Mouse (Mus musculus): ENCODE measurements around the gene Setdb1. TPM values are rescaled to one million over a fixed set of nuclear protein-coding genes. Genes with fewer than 3 reads are reported as not detected.

Gene Setdb1
- polyA plus RNA-seq, 1 experiment from 2014 or later, result 67.3 TPM

DNA sequence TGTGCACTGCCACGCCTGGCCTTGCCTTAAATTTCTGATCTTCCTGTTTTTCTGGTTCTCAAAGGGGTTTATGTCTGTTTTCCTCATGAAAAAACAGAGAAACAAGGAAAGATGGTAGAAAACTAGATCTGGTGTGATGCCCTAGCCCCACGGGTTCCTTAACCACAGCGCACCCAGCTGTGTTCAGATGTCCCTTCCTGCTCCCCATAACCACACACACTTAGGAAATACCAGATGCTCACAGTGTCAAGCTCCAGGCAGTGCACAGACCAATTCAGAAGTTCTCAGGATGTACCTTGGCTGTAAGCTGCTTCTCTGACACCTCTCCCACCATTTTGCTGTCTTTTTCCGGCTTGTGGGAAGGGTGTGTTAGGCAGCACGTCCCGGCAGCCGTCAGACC, 62.7 kb downstream of the Setdb1 start:
- Histone ChIP-seq H3K9me3 (replicated peaks; ENCODE audit: control insufficient read depth, low read length) (no peaks in the 10 kb centered on the region), H3K9ac (replicated peaks; ENCODE audit: low read length) (no peak overlapping the region), H3K36me3 (replicated peaks; ENCODE audit: control insufficient read depth, insufficient read depth, low read depth, low read length) (no peaks in the 10 kb centered on the region; the same call in 1 of the 2 replicates), H3K27ac (replicated peaks; ENCODE audit: low read depth, low read length) (no peak overlapping the region), H3K4me2 (ENCODE audit: low read depth, low read length) (no peak overlapping the region), H3K4me3 (ENCODE audit: low read depth, low read length) (no peak overlapping the region), H3K27me3 (ENCODE audit: control insufficient read depth, insufficient read depth, low read length) (no peaks in the 10 kb centered on the region), H3K4me1 (ENCODE audit: control insufficient read depth, insufficient read depth, low read length) (no peaks in the 10 kb centered on the region)
- ATAC-seq (replicated peaks; ENCODE audit: insufficient number of reproducible peaks, low FRiP score, low TSS enrichment, low read depth), result no peak
- no peak for DNase-seq (ENCODE audit: low spot score)
- WGBS, result 88% methylated on average over 7 of the region's 7 CpGs

DNA sequence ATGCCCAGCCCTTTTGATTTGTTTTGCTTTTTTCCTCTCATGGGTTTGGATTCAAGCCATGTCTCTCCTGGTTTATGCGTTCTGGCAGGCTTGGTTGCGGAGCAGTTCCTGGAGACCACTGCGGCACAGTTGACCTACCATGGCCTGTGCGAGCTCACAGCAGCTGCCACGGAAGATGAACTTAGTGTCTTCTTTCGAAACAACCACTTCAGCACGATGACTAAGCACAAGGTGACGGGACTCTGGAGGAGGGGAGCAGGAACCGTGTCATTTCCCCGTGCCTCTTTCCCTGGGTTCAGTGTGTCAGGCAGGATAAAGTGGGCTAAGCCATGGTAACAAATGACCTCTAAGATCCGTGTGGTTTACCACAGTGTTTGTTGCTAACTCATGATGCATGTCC, 63.5 kb downstream of the Setdb1 start:
- no peak for ATAC-seq (replicated peaks; ENCODE audit: insufficient number of reproducible peaks, low FRiP score, low TSS enrichment, low read depth)

DNA sequence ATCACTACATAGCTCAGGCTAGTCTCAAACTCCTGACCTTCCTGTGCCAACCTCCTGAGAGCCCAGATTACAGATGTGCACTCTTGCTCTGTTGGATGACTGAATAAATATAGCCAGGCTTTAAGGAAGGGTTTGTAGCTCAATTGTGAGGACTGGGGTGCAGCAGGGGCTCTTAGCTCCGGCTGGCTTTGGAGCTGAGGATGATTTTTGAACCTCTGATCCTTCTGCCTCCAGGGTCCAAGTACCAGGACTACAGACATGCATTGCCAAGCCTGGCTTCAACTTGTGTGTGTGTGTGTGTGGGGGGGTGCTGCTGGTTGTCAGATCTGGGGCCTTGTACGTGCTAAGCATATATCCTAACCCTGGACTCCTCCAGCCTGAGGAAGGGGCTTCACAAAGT, 64.1 kb downstream of the Setdb1 start:
- no peaks in the 10 kb centered on the region; the same call in 1 of the 2 replicates for H3K36me3 ChIP-seq (replicated peaks; ENCODE audit: control insufficient read depth, insufficient read depth, low read depth, low read length)
- WGBS, result 78% methylated on average over 2 of the region's 2 CpGs
- H3K4me2 ChIP-seq (ENCODE audit: low read depth, low read length), result no peak overlapping the region
- H3K4me3 ChIP-seq (ENCODE audit: low read depth, low read length), result no peak overlapping the region
- H3K9ac ChIP-seq (replicated peaks; ENCODE audit: low read length), result no peak overlapping the region
- DNase-seq (ENCODE audit: low spot score) (no peak), ATAC-seq (replicated peaks; ENCODE audit: insufficient number of reproducible peaks, low FRiP score, low TSS enrichment, low read depth) (no peak)
- H3K27me3 ChIP-seq (ENCODE audit: control insufficient read depth, insufficient read depth, low read length), result no peaks in the 10 kb centered on the region
- no peaks in the 10 kb centered on the region for H3K9me3 ChIP-seq (replicated peaks; ENCODE audit: control insufficient read depth, low read length)
- no peaks in the 10 kb centered on the region for H3K4me1 ChIP-seq (ENCODE audit: control insufficient read depth, insufficient read depth, low read length)
- no peak overlapping the region for H3K27ac ChIP-seq (replicated peaks; ENCODE audit: low read depth, low read length)

More for the DNA sequence above, 63.5 kb downstream of the Setdb1 start:
- no peak for DNase-seq (ENCODE audit: low spot score)
- H3K4me3 ChIP-seq (ENCODE audit: low read depth, low read length), result no peak overlapping the region
- H3K27ac ChIP-seq (replicated peaks; ENCODE audit: low read depth, low read length), result no peak overlapping the region
- H3K4me2 ChIP-seq (ENCODE audit: low read depth, low read length), result no peak overlapping the region
- whole genome bisulfite sequencing, result 82% methylated on average over 11 of the region's 11 CpGs
- no peaks in the 10 kb centered on the region for H3K27me3 ChIP-seq (ENCODE audit: control insufficient read depth, insufficient read depth, low read length)
- H3K4me1 ChIP-seq (ENCODE audit: control insufficient read depth, insufficient read depth, low read length), result no peaks in the 10 kb centered on the region
- no peaks in the 10 kb centered on the region for H3K9me3 ChIP-seq (replicated peaks; ENCODE audit: control insufficient read depth, low read length)
- H3K36me3 ChIP-seq (replicated peaks; ENCODE audit: control insufficient read depth, insufficient read depth, low read depth, low read length), result no peaks in the 10 kb centered on the region; the same call in 1 of the 2 replicates
- no peak overlapping the region for H3K9ac ChIP-seq (replicated peaks; ENCODE audit: low read length)

DNA sequence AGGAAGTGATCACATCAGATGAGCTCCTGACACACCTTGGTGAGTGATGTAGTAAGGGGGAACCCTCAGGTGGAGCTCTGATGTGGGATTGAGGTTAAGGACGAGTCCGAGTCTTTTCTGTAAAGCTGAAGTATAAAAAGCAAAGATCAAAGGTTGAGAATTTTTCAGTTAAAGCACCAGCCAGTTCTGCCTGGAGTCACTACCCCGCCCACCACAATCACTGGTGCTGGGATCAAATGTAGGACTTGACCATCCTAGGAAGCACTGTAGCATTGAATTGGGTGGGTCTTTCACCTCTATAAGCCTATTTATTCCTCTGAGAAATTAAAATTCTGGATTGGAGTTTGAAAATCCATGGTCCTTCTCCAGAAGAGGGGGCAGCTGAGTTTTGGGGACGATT, 66.0 kb downstream of the Setdb1 start:
- Histone ChIP-seq H3K4me1 (ENCODE audit: control insufficient read depth, insufficient read depth, low read length) (no peaks in the 10 kb centered on the region), H3K36me3 (replicated peaks; ENCODE audit: control insufficient read depth, insufficient read depth, low read depth, low read length) (no peaks in the 10 kb centered on the region; the same call in 1 of the 2 replicates), H3K9me3 (replicated peaks; ENCODE audit: control insufficient read depth, low read length) (no peaks in the 10 kb centered on the region), H3K4me3 (ENCODE audit: low read depth, low read length) (no peak overlapping the region), H3K27ac (replicated peaks; ENCODE audit: low read depth, low read length) (no peak overlapping the region), H3K27me3 (ENCODE audit: control insufficient read depth, insufficient read depth, low read length) (no peaks in the 10 kb centered on the region), H3K9ac (replicated peaks; ENCODE audit: low read length) (no peak overlapping the region), H3K4me2 (ENCODE audit: low read depth, low read length) (no peak overlapping the region)
- ATAC-seq (replicated peaks; ENCODE audit: insufficient number of reproducible peaks, low FRiP score, low TSS enrichment, low read depth) (no peak), DNase-seq (ENCODE audit: low spot score) (no peak)
- WGBS, result 83% methylated on average over 4 of the region's 4 CpGs

DNA sequence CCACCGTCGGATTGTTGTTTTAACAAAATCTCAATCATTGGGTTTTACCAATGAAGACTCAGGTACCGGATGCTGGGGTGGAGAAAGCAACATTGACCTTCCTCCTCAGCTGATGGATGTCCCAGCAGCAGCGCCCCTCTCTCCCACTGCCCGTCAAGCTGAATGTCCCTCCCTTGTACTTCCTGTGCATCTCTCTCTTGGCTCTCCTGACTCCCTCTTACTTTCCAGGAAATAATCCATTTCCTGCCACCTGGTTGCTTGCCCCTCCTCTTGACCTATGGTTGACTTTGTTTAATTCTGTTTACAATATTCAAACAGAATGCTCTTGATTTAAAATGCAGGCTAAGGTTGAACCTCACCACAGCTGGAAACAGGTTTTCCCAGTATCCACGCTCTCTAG, 66.8 kb downstream of the Setdb1 start:
- ATAC-seq (replicated peaks; ENCODE audit: insufficient number of reproducible peaks, low FRiP score, low TSS enrichment, low read depth) (no peak), DNase-seq (ENCODE audit: low spot score) (no peak)
- 75% methylated on average over 6 of the region's 6 CpGs for WGBS
- no peaks in the 10 kb centered on the region for H3K4me1 ChIP-seq (ENCODE audit: control insufficient read depth, insufficient read depth, low read length)
- no peaks in the 10 kb centered on the region for H3K27me3 ChIP-seq (ENCODE audit: control insufficient read depth, insufficient read depth, low read length)
- no peaks in the 10 kb centered on the region; the same call in 1 of the 2 replicates for H3K36me3 ChIP-seq (replicated peaks; ENCODE audit: control insufficient read depth, insufficient read depth, low read depth, low read length)
- no peak overlapping the region for H3K4me2 ChIP-seq (ENCODE audit: low read depth, low read length)
- H3K9me3 ChIP-seq (replicated peaks; ENCODE audit: control insufficient read depth, low read length), result no peaks in the 10 kb centered on the region
- no peak overlapping the region for H3K4me3 ChIP-seq (ENCODE audit: low read depth, low read length)
- H3K27ac ChIP-seq (replicated peaks; ENCODE audit: low read depth, low read length), result no peak overlapping the region
- H3K9ac ChIP-seq (replicated peaks; ENCODE audit: low read length), result no peak overlapping the region

DNA sequence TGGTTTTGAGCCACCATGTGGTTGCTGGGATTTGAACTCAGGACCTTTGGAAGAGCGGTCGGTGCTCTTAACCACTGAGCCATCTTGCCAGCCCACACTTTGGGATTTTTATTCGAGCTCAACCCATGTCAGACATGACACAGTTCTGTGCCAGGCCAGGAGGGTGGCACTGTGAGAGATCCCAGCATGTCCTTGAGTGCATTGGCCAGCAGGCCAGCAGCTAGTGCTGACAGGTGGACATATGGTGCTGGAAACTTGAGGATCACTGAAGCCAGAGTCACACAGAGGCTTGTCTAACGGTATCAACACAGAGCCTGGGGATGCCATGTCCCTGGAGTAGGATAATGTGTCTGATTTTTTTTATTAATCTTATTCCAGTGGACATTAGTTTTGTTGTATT, 67.6 kb downstream of the Setdb1 start:
- H3K27me3 ChIP-seq (ENCODE audit: control insufficient read depth, insufficient read depth, low read length), result no peaks in the 10 kb centered on the region
- 93% methylated on average over 4 of the region's 4 CpGs for WGBS
- H3K36me3 ChIP-seq (replicated peaks; ENCODE audit: control insufficient read depth, insufficient read depth, low read depth, low read length), result no peaks in the 10 kb centered on the region; the same call in 1 of the 2 replicates
- no peak for DNase-seq (ENCODE audit: low spot score)
- ATAC-seq (replicated peaks; ENCODE audit: insufficient number of reproducible peaks, low FRiP score, low TSS enrichment, low read depth), result no peak
- no peak overlapping the region for H3K9ac ChIP-seq (replicated peaks; ENCODE audit: low read length)
- H3K9me3 ChIP-seq (replicated peaks; ENCODE audit: control insufficient read depth, low read length), result no peaks in the 10 kb centered on the region
- H3K4me2 ChIP-seq (ENCODE audit: low read depth, low read length), result no peak overlapping the region
- no peak overlapping the region for H3K27ac ChIP-seq (replicated peaks; ENCODE audit: low read depth, low read length)
- H3K4me3 ChIP-seq (ENCODE audit: low read depth, low read length), result no peak overlapping the region
- peaks cover 2% of the 10 kb centered on the region; the same call in 1 of the 2 replicates for H3K4me1 ChIP-seq (ENCODE audit: control insufficient read depth, insufficient read depth, low read length)

DNA sequence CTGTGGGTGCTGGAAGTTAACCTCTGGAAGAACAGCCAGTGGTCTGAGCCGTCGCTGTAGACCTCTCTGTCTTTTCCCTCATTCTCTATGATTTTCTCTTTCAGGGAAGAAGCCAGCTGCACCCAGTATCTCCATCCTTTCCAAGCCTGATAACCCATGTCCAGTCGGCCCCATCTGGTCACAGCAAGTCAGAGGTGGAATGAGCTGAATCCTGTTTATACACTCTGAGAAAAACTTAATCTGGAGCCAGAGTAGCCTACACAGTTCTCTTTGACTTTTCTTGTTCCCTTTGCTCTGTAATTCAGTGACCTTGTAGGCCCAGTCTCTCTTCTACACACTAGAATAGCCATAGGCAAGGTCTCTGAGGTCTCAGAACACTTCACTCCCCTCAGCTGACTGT, 69.5 kb downstream of the Setdb1 start:
- 88% methylated on average over 3 of the region's 3 CpGs for WGBS
- no peaks in the 10 kb centered on the region for H3K9me3 ChIP-seq (replicated peaks; ENCODE audit: control insufficient read depth, low read length)
- no peak for ATAC-seq (replicated peaks; ENCODE audit: insufficient number of reproducible peaks, low FRiP score, low TSS enrichment, low read depth)
- H3K9ac ChIP-seq (replicated peaks; ENCODE audit: low read length), result no peak overlapping the region
- H3K4me2 ChIP-seq (ENCODE audit: low read depth, low read length), result no peak overlapping the region
- no peak overlapping the region for H3K27ac ChIP-seq (replicated peaks; ENCODE audit: low read depth, low read length)
- no peaks in the 10 kb centered on the region for H3K36me3 ChIP-seq (replicated peaks; ENCODE audit: control insufficient read depth, insufficient read depth, low read depth, low read length)
- H3K4me1 ChIP-seq (ENCODE audit: control insufficient read depth, insufficient read depth, low read length), result peaks cover 2% of the 10 kb centered on the region; the same call in 1 of the 2 replicates
- H3K27me3 ChIP-seq (ENCODE audit: control insufficient read depth, insufficient read depth, low read length), result no peaks in the 10 kb centered on the region
- DNase-seq (ENCODE audit: low spot score), result no peak
- no peak overlapping the region for H3K4me3 ChIP-seq (ENCODE audit: low read depth, low read length)

DNA sequence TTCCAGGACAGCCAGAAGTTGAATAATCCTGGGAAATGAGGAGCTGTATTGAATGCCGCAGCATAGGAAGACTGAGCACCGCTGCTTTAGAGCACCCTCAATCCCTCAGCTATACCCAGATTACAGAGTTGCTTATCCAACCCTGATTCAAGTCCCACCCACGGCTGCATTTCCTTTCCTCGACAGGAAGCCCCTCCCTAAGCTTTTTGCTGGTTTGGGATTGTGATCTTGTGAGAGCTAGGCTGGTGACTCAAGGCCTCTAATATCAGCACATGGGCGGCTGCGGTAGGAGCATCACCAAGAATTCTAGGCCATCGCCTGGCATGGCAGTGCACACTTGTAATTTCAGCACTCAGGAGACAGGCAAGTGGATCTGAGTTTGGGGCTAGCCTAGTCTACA, 70.5 kb downstream of the Setdb1 start:
- Histone ChIP-seq H3K9ac (replicated peaks; ENCODE audit: low read length) (no peak overlapping the region), H3K9me3 (replicated peaks; ENCODE audit: control insufficient read depth, low read length) (no peaks in the 10 kb centered on the region), H3K36me3 (replicated peaks; ENCODE audit: control insufficient read depth, insufficient read depth, low read depth, low read length) (no peaks in the 10 kb centered on the region), H3K27ac (replicated peaks; ENCODE audit: low read depth, low read length) (no peak overlapping the region), H3K4me2 (ENCODE audit: low read depth, low read length) (no peak overlapping the region), H3K4me1 (ENCODE audit: control insufficient read depth, insufficient read depth, low read length) (peaks cover 2% of the 10 kb centered on the region; the same call in 1 of the 2 replicates), H3K27me3 (ENCODE audit: control insufficient read depth, insufficient read depth, low read length) (no peaks in the 10 kb centered on the region), H3K4me3 (ENCODE audit: low read depth, low read length) (no peak overlapping the region)
- DNase-seq (ENCODE audit: low spot score) (no peak), ATAC-seq (replicated peaks; ENCODE audit: insufficient number of reproducible peaks, low FRiP score, low TSS enrichment, low read depth) (no peak)
- 87% methylated on average over 7 of the region's 7 CpGs for WGBS
